Mouse (Mus musculus) frontal cortex, adult 2 months (tissue): ENCODE data around the gene Kyat1. TPM values are rescaled to one million over a fixed set of nuclear protein-coding genes. Genes with fewer than 3 reads are reported as not detected.
A peak's percentile ranks its signal among the peaks of the same experiment; 100 is the strongest.
"Not testable (repeated sequence)": the region's sequence is repeated elsewhere in the genome, so short reads cannot be mapped to it uniquely, and the experiment has no call there.

ENCODE experiments used
- DNase-seq, 2 experiments: peaks; one replicate each; pipeline ENCODE4 v3.0.0; 2022; ENCODE audit warnings: low spot score in 1 of 2; ENCODE audit errors: extremely low spot score in 1 of 2
- polyA plus RNA-seq: library from polyadenylated mRNA; depleted of rRNA; stranded (reverse); fragments of >200 nt; gene quantifications from 2 replicates; pipeline ENCODE4 v1.2.3, GENCODE M21; 2012; rRNA removed

Gene Kyat1
- polyA plus RNA-seq, 1 experiment = 26.8 TPM

- DNase-seq = no peak
These were observed 29.1 kb downstream of the Kyat1 start for GRCm38 (mm10) chr2:30176561-30176960.

- no peak for DNase-seq
These were observed 29.8 kb downstream of the Kyat1 start for GRCm38 (mm10) chr2:30175897-30176296.

DNA sequence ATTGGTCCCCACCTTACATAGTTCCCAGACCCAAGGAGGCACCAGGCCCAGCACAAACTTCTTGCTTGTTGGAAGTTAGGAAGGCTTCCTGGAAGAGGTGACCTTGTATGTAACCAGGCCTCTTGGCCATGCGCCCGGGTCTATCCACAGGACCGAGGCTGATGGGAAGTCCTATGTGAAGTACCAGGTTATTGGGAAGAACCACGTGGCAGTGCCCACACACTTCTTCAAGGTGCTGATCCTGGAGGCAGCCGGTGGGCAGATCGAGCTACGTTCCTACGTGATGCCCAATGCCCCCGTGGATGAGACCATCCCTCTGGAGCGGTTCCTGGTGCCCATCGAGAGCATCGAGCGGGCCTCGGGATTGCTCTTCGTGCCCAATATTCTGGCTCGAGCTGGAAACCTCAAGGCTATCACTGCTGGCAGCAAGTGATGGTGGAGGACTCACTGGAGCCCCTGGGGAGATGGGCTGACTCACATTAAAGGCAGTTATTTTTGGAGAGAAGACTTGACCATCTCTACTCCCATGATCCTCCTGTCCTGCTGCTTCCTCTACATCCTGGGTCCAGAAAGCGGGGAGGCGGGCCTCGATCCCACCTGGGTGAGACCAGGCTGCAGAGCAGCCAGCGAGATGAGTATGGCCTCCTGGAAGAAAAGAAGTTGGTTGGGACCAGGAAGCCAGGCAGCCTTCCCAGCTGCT lies 32.0 kb downstream of the Kyat1 start:
- DNase-seq = no peak

DNA sequence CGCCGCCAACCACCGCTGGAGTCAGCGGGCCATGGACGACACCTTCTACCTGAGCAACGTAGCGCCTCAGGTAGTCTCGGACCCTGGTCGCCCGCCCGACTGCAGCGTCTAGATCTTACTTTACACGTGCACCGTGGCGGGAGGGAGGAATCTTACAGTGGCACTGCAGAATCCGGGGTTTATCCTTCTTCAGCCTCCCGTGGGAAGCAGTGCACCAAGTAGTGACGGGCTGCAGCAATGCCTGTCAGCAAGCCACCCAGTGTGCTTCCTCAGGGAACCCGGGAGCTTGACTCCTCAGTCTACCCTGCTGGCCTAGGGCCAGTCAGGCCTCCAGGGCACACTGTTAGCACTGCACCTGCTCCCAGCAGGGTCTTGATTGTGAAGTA lies 33.7 kb downstream of the Kyat1 start:
- peak in 1 of 2 experiments; percentile 20 for DNase-seq

DNA sequence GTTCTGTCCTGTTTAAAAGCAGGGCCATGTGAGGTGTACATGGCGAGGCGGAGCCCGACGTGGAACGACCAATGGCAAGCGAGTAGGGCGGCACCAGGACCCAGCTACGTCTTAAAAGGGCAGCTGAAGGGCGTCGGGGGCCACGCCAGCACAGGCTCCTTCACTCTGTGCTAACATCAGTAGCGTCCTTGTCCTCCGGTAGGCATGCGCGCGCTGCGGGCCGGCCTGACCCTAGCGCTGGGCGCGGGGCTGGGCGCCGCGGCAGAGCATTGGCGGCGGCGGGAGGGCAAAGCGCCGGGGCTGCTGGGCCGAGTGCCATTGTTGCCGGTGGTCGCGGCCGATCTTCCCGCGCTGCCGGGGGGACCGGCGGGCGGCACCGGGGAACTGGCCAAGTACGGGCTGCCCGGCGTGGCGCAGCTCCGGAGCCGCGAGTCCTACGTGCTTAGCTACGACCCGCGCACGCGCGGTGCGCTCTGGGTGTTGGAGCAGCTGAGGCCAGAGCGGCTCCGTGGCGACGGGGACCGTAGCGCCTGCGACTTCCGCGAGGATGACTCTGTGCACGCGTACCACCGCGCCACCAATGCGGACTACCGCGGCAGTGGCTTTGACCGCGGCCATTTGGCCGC lies 34.2 kb downstream of the Kyat1 start, which contains the start of gene Endog:
Gene Endog (plus strand): TSS at position 123 of the 626 bp plus-strand sequence.
- DNase-seq = peak; percentile 78 to 91

DNA sequence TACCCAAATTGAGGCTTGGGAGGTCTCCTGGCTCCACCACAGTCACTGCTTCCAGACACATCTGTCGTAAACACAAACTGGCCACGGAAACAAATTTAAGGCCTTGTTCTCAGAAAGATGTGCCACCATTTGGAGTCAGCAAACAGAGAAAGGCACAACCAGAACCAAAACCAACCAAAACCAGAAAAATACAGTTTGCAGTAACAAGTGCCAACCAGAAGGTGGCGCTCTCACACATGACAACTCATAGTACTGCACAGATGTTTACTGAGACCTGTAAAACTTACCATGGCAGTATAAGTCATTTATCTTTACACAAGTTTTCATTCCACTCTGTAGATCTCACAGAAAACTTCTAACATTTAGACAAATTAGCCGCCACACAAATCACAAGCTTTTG lies 39.0 kb downstream of the Kyat1 start:
- no peak for DNase-seq

DNA sequence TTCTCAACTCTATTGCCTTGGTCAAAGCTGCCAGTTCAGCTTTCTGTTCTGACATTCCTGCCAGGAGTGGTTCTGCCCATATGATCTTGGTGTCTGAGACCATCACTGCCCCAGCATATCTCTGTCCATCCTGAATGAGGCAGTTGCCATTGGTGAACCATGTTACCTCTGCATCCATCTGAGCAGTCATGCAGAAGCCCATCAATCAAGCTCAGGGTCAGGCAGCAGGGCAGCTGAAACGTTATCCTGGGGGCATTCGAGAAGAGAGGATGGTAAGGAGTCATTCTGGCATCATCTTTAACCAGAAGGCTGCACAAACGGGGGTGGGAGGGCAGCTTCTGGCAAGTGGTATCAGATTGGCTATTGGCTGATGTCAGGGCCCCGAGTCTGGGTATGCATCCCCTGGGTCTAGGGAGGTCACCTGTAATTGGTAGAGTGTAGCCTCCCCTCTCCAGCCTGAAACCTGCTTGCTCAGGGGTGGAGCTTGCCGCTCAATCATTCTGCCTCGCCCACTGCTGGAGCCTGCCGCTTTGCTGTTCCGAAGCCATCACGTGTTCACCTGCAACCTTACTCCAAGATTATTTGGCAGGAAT lies 41.2 kb downstream of the Kyat1 start:
- no peak for DNase-seq

DNA sequence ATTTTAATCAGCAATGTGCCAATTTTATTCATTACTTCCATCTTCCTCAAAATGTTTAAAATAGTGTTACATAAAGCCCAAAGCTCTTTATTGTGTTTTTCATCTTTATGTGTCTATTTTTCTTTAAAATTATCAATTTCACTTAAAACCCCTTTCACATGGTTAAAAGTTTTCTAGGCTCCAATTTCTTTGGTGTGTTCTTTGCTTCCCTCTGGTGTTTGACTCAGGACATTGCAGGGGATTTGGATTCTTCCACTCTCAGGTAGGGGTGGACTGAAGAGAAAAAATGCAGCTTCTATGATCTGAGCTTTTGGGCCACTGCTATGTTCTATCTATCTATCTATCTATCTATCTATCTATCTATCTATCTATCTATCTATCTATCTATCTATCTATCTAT lies 43.8 kb downstream of the Kyat1 start:
- peak in 1 of 2 experiments; percentile 78 for DNase-seq

GRCm38 (mm10) chr2:30159871-30160270 lies 45.8 kb downstream of the Kyat1 start:
- not testable (repeated sequence) for DNase-seq

- DNase-seq = no peak
These were observed 53.0 kb downstream of the Kyat1 start for GRCm38 (mm10) chr2:30152616-30153015.

- DNase-seq = no peak
These were observed 53.8 kb downstream of the Kyat1 start for GRCm38 (mm10) chr2:30151840-30152239.

GRCm38 (mm10) chr2:30147466-30147865 lies 58.2 kb downstream of the Kyat1 start:
- no peak for DNase-seq

DNA sequence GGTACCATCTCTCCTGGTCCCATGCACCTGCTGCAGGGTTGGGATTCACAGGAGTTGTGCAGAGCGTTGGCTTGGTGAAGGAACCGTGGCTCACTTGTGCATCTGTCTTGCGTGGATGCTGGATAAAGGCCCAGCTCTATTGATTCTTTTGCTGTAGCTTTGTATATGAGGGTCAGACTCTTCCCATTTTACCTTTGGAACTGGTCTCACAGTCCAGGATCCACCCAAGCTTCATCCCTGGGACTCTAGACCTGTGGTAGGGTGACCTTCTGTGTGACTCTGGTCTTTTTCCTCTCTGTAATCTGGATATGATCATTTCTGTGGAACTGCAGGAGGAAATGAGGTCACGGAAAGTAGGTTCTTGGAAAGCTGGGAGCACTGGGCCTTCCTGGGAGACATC lies 61.2 kb downstream of the Kyat1 start:
- DNase-seq = no peak

- not testable (repeated sequence) for DNase-seq
These were observed 65.6 kb downstream of the Kyat1 start for GRCm38 (mm10) chr2:30140021-30140420.

GRCm38 (mm10) chr2:30136458-30136857 lies 69.2 kb downstream of the Kyat1 start:
- DNase-seq = no peak

Other genes with a start within 250 kb of the Kyat1 start
- gene Sptan1, start 240.3 kb downstream of the Kyat1 start, polyA plus RNA-seq = 610 and 785 TPM in 2 replicates
- 52.7 and 54.8 TPM in 2 replicates for gene Wdr34, start 157.0 kb downstream of the Kyat1 start, polyA plus RNA-seq
- gene Set, start 148.5 kb downstream of the Kyat1 start, polyA plus RNA-seq = 226 and 229 TPM in 2 replicates
- 2.0 and 2.7 TPM in 2 replicates for gene Pkn3, start 128.2 kb downstream of the Kyat1 start, polyA plus RNA-seq
- 20.8 and 21.4 TPM in 2 replicates for gene Zdhhc12, start 112.2 kb downstream of the Kyat1 start, polyA plus RNA-seq
- gene Zer1, start 81.3 kb downstream of the Kyat1 start, polyA plus RNA-seq = 146 and 169 TPM in 2 replicates
- gene Tbc1d13, start 72.1 kb downstream of the Kyat1 start, polyA plus RNA-seq = 44.3 and 45.3 TPM in 2 replicates
- 31.9 and 34.3 TPM in 2 replicates for gene Endog, start 34.4 kb downstream of the Kyat1 start, polyA plus RNA-seq
- gene Spout1, start 27.4 kb downstream of the Kyat1 start, polyA plus RNA-seq = 55.7 and 56.5 TPM in 2 replicates
- 35.1 and 35.7 TPM in 2 replicates for gene Lrrc8a, start 31.9 kb upstream of the Kyat1 start, polyA plus RNA-seq
- 22.6 and 24.8 TPM in 2 replicates for gene Gm28035, start 34.7 kb upstream of the Kyat1 start, polyA plus RNA-seq
- 33.8 and 34.0 TPM in 2 replicates for gene Phyhd1, start 60.4 kb upstream of the Kyat1 start, polyA plus RNA-seq
- not detected in 2 replicates for gene Gm28038, start 75.2 kb upstream of the Kyat1 start, polyA plus RNA-seq
- 14.3 and 16.3 TPM in 2 replicates for gene Dolk, start 80.5 kb upstream of the Kyat1 start, polyA plus RNA-seq
- gene Nup188, start 80.5 kb upstream of the Kyat1 start, polyA plus RNA-seq = 18.3 and 19.4 TPM in 2 replicates
- gene Sh3glb2, start 153.5 kb upstream of the Kyat1 start, polyA plus RNA-seq = 569 and 584 TPM in 2 replicates
- gene Miga2, start 158.4 kb upstream of the Kyat1 start, polyA plus RNA-seq = 80.9 and 86.8 TPM in 2 replicates
- 40.2 and 45.8 TPM in 2 replicates for gene Dolpp1, start 186.4 kb upstream of the Kyat1 start, polyA plus RNA-seq
- 46.7 and 53.1 TPM in 2 replicates for gene Crat, start 210.0 kb upstream of the Kyat1 start, polyA plus RNA-seq
- gene Ptpa, start 210.2 kb upstream of the Kyat1 start, polyA plus RNA-seq = 155 and 161 TPM in 2 replicates